In genomic region chr3:154171881-154172592, GRCm38 (mm10) we compare ENCODE assay signal across 12 mouse cellular contexts.
DNase-seq lines count a peak whose midpoint lies in the region; ATAC-seq and TF ChIP-seq lines count a peak whose summit lies in the region.
"Had no signal": no experiment of that assay in that cellular context is flagged by ENCODE, and none has a peak within 500 bp of the region (broad histone marks: within the 10 kb centered on the region; RNA-seq: fewer than 3 reads in every experiment).

No protein-coding gene starts in this region.

- peak; percentile 16 to 30 for DNase-seq in frontal cortex, postnatal 14 days (ENCODE audit: low spot score in 2 of 2)
- peak; percentile 40 to 64 for DNase-seq in layer of hippocampus, postnatal 25 days (ENCODE audit: extremely low spot score in 1 of 2, low spot score in 1 of 2)
- DNase-seq in midbrain, postnatal 0 days (ENCODE audit: low spot score), result peak; percentile 74
- no peak for DNase-seq in adrenal gland, postnatal 14 days
- DNase-seq in liver, result no peak
- no peak for DNase-seq in lung, postnatal 4 days
- no peak for DNase-seq in embryo, embryonic 9.5 days (ENCODE audit: extremely low spot score)
- DNase-seq: cerebellum, adult 9-11 months; heart, postnatal 4 days had no signal

- H3K9ac ChIP-seq in midbrain, postnatal 0 days (replicated peaks; ENCODE audit: low read length, poor library complexity, severe bottlenecking), result no peak overlapping the region
- H3K9ac ChIP-seq: limb, embryonic 15.5 days; stomach, embryonic 15.5 days had no signal

- TF ChIP-seq CTCF in midbrain, postnatal 0 days (IDR thresholded peaks at IDR 0.05), result no peak

- H3K4me2 ChIP-seq in midbrain, postnatal 0 days (ENCODE audit: low read depth, low read length, poor library complexity, severe bottlenecking), result no peak overlapping the region
- H3K4me2 ChIP-seq: limb, embryonic 15.5 days; stomach, embryonic 15.5 days had no signal

- no peaks in the 10 kb centered on the region for H3K4me1 ChIP-seq in midbrain, postnatal 0 days (ENCODE audit: insufficient read depth, low read length)
- H3K4me1 ChIP-seq: limb, embryonic 15.5 days; stomach, embryonic 15.5 days had no signal

- ATAC-seq in common myeloid progenitor, adult 5-6 weeks (replicated peaks; ENCODE audit: low read depth, poor library complexity, severe bottlenecking), result 0 out of 2 replicates have a peak, but pooled peaks have one; percentile 11
- peak; percentile 87 for ATAC-seq in midbrain, postnatal 0 days (ENCODE audit: low FRiP score)

- H3K9me3 ChIP-seq in midbrain, postnatal 0 days (ENCODE audit: low read length), result no peaks in the 10 kb centered on the region
- H3K9me3 ChIP-seq: limb, embryonic 15.5 days; stomach, embryonic 15.5 days had no signal

- H3K27me3 ChIP-seq in midbrain, postnatal 0 days (ENCODE audit: insufficient read depth, low read length), result no peaks in the 10 kb centered on the region
- H3K27me3 ChIP-seq: limb, embryonic 15.5 days; stomach, embryonic 15.5 days had no signal

- H3K36me3 ChIP-seq in midbrain, postnatal 0 days (ENCODE audit: insufficient read depth, low read length), result no peaks in the 10 kb centered on the region
- H3K36me3 ChIP-seq: limb, embryonic 15.5 days; stomach, embryonic 15.5 days had no signal

- H3K27ac ChIP-seq in midbrain, postnatal 0 days (ENCODE audit: low read depth, low read length), result peak overlapping the region; percentile 51; the same call in 1 of the 2 replicates
- H3K27ac ChIP-seq: limb, embryonic 15.5 days; stomach, embryonic 15.5 days had no signal

- H3K4me3 ChIP-seq in midbrain, postnatal 0 days (ENCODE audit: low read depth, low read length), result no peak overlapping the region
- H3K4me3 ChIP-seq: limb, embryonic 15.5 days; stomach, embryonic 15.5 days had no signal

- WGBS in midbrain, postnatal 0 days, result 17% methylated on average over 10 of the region's 10 CpGs

Comparison
In these comparisons a context has a peak if more than half of its experiments do, and no peak if none do; other contexts are left out.
1. DNase-seq: peak in frontal cortex, postnatal 14 days (2 of 2), layer of hippocampus, postnatal 25 days (2 of 2) and midbrain, postnatal 0 days (single experiment); none in adrenal gland, postnatal 14 days (single experiment), liver (single experiment), lung, postnatal 4 days (0 of 2) and embryo, embryonic 9.5 days (single experiment).